Mouse (Mus musculus) lung, postnatal 25 days (tissue): Measurements from ENCODE around the gene Osbpl3.
A peak's percentile ranks its signal among the peaks of the same experiment; 100 is the strongest.

ENCODE experiments used
- DNase-seq: peaks from one replicate; pipeline ENCODE4 v3.0.0; 2022; ENCODE audit warnings: low spot score

Osbpl3 gene

DNA sequence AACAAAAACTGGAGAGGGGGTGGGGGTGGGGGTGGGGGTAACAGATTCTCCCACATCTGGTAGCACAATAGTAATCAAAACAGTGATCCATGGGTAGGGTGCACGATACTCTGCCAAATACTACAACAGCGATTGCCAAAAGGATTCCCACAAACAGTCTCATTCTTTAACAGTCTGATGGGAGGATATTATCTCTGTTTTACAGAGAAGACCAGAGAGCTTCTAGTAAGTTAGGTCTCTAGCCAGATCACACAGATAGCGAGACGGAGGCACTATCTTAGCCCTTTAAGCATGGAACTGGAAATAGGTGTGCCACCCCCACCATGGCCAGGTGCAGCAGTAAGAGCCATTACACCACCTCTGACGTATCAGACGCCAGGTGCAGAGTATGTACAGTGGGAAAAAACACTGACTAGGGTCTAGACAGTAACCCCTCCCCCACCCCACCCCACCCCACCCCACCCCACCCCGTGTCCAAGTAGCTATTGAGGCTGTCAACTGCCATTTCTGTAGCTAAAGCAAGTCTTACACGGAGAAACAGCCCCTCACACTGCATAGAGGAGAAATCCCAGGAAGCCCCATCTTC is 84.4 kb downstream of the Osbpl3 start:
- DNase-seq = no peak

- DNase-seq = no peak
Observed at GRCm38 (mm10) chr6:50368502-50369292, 87.3 kb downstream of the Osbpl3 start.

DNA sequence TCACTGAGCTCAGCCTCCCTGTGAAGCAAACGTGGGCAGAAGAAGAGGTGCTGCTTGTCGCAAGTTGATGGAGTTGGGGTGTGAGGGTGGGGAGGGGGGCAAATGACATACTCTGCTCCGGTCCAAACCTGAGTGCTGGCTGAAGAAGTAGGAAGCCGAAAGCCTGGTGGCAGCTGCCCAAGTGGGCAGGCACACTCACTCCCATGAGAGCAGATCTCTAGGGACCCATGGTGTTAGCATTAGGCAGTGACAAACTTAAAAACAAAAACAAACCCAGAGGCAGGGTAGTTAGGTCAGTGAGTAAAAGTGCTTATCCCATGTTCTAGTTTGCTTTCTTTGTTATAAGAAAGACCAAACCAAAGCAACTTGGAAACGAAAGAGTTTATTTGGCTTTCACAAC is 88.2 kb downstream of the Osbpl3 start:
- no peak for DNase-seq

GRCm38 (mm10) chr6:50366724-50367123 is 89.3 kb downstream of the Osbpl3 start:
- no peak for DNase-seq

DNA sequence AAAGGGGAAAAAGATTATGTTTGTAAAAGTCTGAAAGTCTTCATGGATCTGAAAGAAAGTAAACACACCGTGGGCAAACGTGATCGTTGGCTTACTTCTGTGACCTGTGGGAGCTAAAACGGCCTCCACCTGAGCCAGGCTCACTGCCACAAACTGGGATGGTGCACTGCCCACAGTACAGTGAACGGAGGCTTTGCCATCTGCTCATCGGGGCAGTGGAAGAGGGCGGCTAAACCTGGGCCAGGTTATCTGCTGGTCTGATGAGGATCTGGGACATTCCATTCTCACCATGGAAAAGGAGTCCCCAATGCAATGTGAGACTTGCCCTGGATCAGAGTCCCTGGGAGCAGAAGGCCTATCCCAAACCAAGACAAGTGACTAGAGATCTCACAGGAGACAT is 89.7 kb downstream of the Osbpl3 start:
- no peak for DNase-seq

DNA sequence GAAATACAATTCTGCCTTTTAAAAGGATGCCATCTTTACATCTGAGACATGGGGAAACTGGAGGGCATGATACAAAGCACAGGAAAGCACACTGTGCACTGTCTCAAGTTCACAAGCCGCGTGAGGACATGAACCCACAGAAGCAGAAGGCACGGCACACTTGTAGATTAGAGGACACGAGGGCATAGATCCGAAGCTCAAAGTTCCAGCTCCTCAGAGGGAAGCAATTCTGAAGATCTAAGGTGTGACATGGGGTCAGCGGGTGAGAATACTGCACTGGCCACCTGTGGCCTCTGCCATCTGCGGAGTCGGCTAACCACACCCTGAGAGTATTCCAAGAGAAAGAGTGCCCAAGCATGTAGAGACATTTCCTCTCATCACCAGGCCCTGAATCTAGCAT is 91.6 kb downstream of the Osbpl3 start:
- DNase-seq = no peak

DNA sequence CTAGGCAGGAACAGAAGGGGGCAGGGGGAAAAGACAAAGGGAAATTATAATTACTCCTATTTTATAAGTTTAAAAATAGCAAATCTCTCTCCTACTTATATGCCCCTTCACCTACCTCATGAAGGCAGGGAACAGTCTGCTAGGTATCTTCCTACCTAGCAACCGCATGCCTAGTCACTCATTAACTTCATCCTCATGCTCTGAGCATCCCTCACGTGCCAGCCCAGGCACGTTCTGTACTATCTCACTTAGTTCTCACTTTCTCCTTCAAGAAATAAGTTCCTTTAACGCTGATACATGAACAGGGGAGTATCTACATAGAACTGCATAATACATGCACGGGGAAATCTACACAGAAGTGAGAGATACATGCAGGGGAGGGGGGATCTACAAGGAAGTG is 92.6 kb downstream of the Osbpl3 start:
- no peak for DNase-seq

DNA sequence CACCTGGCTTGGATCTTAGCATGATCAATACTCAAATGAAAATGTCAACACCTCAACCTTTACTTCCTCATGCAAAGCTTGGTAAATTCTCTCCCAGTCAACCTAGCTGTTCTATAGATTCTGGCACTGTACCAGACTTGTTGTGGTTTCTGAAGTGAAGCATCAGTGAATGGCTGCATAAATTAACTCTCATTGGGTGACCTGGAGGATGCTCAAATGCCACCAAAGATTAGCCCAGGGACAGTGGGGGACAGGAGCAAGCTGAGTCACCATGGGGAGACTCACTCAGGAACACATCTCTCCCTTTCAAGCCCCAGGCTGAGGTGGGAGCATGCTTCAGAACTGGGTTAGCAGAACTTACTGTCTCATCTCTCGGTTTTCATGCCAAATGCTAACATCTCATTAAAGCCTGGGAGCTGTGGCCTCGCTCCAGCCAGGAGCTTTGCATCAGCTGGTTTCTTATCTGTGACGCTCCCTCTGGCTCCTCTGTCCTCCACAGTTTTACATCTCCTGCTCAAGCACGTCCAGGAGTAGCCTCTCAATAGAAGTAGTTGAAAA is 93.2 kb downstream of the Osbpl3 start:
- no peak for DNase-seq

GRCm38 (mm10) chr6:50362196-50362595 is 93.8 kb downstream of the Osbpl3 start:
- no peak for DNase-seq

DNA sequence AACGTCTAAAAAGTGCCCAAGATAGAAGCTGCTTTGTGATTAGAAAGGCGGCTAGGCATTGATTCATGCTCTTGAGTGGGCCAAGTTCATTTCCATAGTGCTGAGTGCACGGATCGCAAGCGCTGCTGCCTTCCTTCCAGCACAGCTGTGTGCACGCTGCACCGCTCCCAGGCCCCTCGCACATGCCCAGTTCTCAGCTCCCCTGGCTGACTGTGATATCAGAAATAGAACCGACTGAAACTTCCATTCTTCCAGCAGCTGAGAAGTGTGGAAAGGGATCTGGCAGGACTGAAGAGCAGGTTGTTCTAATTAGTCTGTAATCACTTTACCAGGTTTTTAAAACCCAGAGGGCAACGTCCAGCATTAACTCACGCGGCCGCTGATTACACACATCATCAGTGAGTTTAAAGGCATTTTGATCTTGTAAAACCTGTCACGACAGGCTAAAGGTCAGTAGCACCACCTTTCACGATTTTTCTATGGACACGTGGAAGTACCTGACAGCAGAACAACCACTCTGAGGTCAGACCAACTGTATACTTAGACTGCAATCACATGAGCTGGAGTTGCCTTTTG is 97.8 kb downstream of the Osbpl3 start:
- no peak for DNase-seq

DNA sequence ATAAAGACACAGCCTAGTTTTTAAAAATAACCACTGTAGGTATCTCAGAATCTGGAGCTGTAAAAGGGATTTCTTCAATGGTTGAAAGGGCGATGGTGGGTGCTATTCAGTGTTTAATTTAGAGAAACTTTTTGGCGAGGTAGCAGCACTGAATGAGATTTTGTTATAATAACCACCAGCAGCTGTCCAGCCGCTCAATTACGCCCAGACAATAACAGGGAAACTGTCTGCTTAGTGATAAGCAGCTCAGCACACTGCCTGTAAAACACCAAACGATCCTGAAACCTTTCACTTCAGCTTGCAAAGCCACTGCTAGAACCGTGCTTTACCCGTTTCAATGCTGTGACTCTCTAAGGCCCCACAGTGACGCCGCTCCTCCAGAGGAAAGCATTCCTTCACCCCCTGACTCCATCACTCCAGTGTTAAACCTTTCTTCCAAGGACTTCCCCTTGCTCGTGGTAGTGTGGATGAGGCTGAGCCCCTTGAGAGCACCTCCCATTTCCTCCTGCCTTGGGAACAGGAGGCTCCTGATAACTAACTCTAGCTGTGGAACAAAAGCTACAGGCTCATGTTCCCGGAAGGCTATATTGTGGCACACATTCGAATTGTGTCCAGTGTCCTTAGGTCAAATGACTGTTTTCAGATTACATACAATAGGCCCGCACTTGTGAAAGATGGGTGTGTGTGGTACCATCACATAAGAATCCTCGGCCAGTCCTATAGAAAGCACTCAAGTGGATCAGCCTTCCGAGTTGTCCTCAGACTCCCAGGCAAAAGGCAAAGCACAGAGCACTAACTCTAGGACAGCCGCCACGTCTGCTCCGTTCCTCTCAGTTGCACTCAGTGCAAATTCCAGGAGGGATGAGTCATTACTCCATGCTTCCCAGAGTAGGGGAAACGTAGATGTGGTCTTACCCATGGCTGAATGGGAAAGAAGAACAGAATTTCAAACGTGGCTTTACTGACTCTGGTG is 101.0 kb downstream of the Osbpl3 start:
- DNase-seq = peak; percentile 29

DNA sequence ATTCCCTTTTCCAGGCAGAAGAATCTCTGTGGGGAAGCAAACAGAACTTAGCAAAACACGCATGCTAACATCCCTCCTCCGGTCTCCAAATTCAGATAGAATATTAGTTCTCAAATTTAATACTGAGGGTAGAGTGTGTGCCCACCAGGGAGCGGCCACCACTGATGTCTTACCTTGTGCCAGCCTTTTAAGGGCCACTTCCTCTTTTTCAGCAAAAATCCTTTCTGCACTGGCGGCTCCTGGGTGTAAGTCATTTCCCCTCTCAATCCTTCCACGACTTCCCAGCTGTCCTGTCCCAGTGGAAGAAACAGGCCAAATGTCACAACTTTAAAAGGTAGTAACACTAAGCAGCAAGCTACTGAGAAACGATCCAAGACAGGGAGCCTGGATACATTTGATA is 103.2 kb downstream of the Osbpl3 start:
- no peak for DNase-seq

DNA sequence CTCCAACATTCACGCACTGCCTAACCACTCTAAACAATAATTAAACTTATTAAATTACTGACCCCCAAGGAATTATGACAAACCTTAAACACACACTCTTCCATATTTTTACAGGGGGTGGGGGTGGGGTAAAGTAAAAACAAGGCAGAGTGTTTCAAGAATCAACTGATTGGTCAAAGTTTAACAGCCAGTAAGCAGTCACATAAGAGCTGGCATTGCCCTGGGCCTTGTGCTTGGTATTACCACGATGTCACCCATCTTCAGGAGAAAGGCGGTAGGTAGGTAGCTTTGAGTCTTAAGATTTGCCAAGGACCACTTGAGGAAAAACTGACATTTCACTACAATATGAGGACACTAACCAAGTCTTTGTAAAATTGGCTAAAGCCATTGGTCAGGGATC is 105.1 kb downstream of the Osbpl3 start:
- no peak for DNase-seq

- no peak for DNase-seq
Observed at GRCm38 (mm10) chr6:50348619-50349018, 107.4 kb downstream of the Osbpl3 start.

DNA sequence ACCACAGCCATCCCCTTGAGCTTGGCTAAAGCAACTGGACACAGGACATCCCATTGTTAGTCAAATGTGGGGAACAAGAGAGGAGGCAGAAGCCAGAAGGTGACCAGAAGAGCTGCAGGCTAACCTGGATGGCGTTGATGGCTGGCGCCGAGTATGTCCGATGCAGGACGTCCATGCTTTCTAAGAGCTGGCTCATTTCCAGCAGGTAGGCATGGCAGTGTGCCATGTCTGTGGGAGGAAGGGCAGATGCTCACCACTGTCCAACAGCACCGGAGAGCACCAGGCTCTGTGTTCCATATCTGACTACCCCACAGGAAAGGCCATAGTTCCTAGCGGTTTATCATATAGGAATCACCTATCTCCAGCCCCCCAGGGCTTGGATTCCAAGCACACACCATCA is 109.8 kb downstream of the Osbpl3 start:
- DNase-seq = no peak

GRCm38 (mm10) chr6:50340226-50340906 is 115.6 kb downstream of the Osbpl3 start:
- no peak for DNase-seq

GRCm38 (mm10) chr6:50337431-50337830 is 118.6 kb downstream of the Osbpl3 start:
- no peak for DNase-seq

DNA sequence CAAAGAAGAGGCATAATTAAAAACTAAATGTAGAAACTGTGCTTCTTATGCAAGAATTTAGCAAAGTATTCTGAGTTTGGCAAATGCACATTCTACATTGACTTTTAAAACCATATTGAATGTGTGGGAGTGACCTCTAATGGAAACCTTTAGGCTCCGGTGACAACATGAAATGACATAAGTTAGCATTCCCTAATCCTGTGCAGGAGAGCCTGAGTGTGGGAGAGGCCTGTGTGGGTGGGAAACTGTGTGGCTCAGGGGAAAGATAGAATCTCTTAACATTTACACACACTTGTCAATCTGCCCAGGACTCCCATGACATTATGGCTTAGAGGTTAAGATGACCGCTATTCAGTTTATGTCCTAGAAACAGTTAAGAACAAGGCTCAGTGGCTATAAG is 119.6 kb downstream of the Osbpl3 start:
- DNase-seq = no peak

- no peak for DNase-seq
Observed at GRCm38 (mm10) chr6:50334846-50335821, 120.9 kb downstream of the Osbpl3 start.

GRCm38 (mm10) chr6:50333346-50333745 is 122.7 kb downstream of the Osbpl3 start:
- no peak for DNase-seq
